Mouse (Mus musculus) layer of hippocampus, postnatal 25 days (tissue): Measurements from ENCODE around the gene Tbc1d8. TPM values are rescaled to one million over a fixed set of nuclear protein-coding genes. Genes with fewer than 3 reads are reported as not detected.

ENCODE experiments used
- DNase-seq, 2 experiments: peaks; one replicate each; pipeline ENCODE4 v3.0.0; 2022; ENCODE audit warnings: mixed read lengths in 2 of 2, low spot score in 1 of 2; ENCODE audit errors: extremely low spot score in 1 of 2
- total RNA-seq, 2 experiments: library from RNA; stranded (reverse); gene quantifications; 2 replicates each; pipeline ENCODE4 v1.2.3; 2021

Gene Tbc1d8
- total RNA-seq, 2 experiments from 2014 or later: 11.4 to 12.7 TPM

DNA sequence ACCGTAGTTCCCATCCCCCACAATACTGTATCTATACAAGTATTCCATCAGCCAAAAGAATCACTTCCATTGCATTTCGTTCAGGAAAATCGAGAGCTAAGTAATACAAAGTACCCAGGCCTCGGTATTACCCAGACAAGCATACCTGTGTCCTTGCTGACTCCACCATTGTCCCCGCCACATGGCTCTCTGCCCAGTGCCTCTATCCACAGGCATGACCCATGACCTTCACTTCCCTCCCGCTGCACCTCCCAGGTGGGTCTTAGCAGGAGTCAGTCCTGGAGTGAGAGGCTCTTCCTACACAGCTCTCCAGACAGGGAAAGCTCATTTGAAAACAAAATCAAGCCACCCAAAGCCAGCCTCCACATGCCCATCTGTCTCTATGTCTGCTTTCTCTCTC, 70.4 kb downstream of the Tbc1d8 start:
- no peak for DNase-seq

- DNase-seq: no peak
These were observed 71.4 kb downstream of the Tbc1d8 start for GRCm38 (mm10) chr1:39407108-39407507.

GRCm38 (mm10) chr1:39400173-39400572, 78.4 kb downstream of the Tbc1d8 start:
- DNase-seq: no peak

GRCm38 (mm10) chr1:39399228-39399627, 79.3 kb downstream of the Tbc1d8 start:
- no peak for DNase-seq

- DNase-seq: no peak
These were observed 80.3 kb downstream of the Tbc1d8 start for GRCm38 (mm10) chr1:39398284-39398683.

- DNase-seq: no peak
These were observed 82.2 kb downstream of the Tbc1d8 start for GRCm38 (mm10) chr1:39396347-39396746.

GRCm38 (mm10) chr1:39394650-39395049, 83.9 kb downstream of the Tbc1d8 start:
- DNase-seq: no peak

DNA sequence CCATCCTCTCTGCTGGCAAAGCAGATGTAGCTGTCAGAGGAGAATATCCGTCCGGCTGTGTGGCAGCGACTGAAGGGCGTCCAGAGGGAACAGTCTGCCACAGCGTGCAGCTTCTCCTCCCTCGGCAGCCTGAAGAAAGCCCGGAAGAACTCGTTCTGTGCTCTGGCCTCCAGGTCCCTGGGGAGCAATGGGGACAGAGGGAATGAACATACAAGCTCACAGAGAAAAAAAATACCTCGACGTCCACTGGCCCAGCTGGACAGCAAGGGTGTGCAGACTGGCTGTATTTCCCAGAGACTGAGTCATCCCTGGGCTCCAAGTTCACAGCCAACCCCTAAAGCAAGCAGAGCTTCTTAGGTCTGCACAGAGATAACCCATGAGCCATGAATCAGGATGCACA, 84.5 kb downstream of the Tbc1d8 start:
- DNase-seq: no peak

DNA sequence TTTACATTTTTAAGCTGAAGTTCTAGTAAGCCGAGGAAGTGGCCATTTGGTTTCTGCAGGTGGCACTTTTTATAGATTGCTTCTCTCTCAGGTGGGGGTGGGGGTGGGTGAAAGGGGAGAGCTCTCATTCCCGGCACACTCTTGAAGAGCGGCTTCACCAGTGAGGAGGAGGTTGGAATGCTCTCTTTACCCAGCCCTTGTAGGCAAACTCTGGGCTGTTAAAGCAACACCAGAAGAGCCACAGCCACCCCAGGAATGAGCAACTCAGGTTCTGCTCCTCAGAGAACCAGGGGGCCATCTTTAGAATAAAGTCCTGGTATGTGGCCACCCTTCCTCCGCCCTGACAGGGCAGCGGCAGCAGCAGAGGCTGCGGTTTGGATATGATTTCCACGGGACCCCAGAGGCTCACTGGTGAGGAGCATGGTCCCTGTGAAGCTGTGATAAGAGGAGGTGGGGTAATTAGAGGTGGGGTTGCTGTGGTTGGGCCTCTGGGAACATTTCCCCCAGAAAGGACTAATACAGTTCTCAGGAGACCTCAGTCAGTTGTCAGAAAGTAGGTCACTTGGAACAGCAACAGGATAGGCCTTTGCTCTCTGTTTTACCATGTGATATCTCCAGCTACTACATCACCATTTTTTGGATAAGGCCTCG, 85.2 kb downstream of the Tbc1d8 start:
- no peak for DNase-seq

- DNase-seq: peak; percentile 74 to 87
These were observed 86.4 kb downstream of the Tbc1d8 start for GRCm38 (mm10) chr1:39392189-39392588.

DNA sequence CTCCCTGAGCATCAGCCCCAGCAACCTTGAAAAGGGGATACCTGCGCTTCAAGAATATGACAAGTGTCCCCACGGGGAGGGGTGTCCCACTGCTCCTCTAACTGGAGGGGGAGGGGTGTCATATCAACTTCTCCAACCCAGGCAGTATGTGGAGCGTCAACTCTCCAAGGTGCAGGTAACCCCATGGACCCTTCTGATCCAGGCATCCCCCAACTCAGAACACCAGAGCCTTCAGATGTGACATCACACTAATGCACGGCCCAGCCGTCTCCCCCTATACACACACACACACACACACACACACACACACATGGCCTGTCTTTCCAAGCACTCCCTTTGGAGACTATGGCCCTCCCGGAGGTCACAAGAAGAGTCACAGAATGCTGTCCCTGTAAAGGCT, 86.9 kb downstream of the Tbc1d8 start:
- no peak for DNase-seq

GRCm38 (mm10) chr1:39389338-39389737, 89.2 kb downstream of the Tbc1d8 start:
- no peak for DNase-seq

GRCm38 (mm10) chr1:39388163-39388562, 90.4 kb downstream of the Tbc1d8 start:
- no peak for DNase-seq

GRCm38 (mm10) chr1:39387497-39387896, 91.1 kb downstream of the Tbc1d8 start:
- DNase-seq: no peak

GRCm38 (mm10) chr1:39386456-39386855, 92.1 kb downstream of the Tbc1d8 start:
- DNase-seq: no peak

DNA sequence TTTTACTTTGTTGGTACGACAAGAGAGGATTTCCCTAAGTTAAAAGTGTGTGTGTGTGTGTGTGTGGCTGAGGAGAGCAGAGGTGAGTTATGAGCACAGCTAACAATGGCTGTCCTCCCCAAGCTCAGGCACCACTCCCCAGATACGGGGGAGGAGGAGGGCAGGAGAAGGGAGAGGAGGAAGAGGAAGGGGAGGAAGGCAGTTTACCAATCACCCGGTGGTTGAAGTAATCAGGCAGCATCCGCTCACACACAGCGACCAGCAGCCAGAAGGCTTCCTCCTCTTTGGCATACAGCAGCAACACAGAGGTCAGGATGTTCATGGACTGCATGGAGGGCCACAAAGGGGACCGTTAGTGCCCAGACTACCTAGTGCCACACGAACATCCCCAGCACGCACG, 93.6 kb downstream of the Tbc1d8 start:
- no peak for DNase-seq

DNA sequence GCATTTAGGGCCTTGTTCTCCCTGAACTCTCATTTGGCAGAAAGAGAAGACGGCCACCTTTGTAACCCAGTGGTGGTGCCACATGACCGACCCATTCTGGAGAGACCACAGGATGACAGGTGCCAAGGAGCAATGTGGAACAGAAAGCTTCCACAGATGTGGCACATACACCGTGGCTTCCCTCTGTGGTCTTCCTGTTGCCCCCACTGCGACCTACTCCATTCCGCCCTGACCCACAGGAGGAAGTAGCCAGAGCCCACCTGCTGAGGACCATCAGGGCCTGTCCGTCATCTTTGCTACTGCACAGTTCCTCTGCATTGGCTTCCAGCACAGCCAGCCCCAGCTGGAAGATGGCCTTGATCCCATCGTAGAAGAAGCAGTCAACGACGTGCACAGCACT, 97.5 kb downstream of the Tbc1d8 start:
- DNase-seq: no peak

- DNase-seq: no peak
These were observed 99.5 kb downstream of the Tbc1d8 start for GRCm38 (mm10) chr1:39379021-39379420.

GRCm38 (mm10) chr1:39378540-39378939, 100.0 kb downstream of the Tbc1d8 start:
- DNase-seq: no peak

- DNase-seq: no peak
These were observed 101.8 kb downstream of the Tbc1d8 start for GRCm38 (mm10) chr1:39376726-39377240.

DNA sequence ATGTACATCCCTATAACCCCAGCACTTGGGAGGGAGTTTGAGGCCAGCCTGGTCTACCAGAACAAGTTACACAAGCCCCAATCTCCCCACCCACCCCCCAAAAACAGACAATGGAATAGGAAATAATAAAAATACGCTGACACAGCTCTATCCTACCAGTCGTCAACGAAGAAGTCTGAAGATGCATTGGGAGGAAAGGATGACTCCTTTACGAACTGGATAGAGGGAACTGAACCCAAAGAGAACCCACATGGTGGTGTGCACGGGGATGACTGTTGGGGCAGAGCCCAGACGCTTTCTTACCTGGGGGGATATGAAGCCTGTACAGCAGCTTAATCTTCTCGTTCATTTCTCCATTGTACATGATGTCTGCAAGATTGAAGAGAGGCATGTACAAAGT, 102.4 kb downstream of the Tbc1d8 start:
- DNase-seq: no peak

GRCm38 (mm10) chr1:39374231-39374809, 104.2 kb downstream of the Tbc1d8 start:
- no peak for DNase-seq
